Mouse (Mus musculus) liver, adult 2 months (tissue): ENCODE results near the gene Bhlhe41. TPM values are rescaled to one million over a fixed set of nuclear protein-coding genes. Genes with fewer than 3 reads are reported as not detected.

ENCODE experiments used
- DNase-seq: peaks from one replicate; pipeline ENCODE4 v3.0.0-alpha.2; 2011; ENCODE audit warnings: low read depth, low spot score; ENCODE audit errors: extremely low read depth
- H3K27ac ChIP-seq: fragments of 200-500 bp; replicated peaks from 2 replicates; pipeline ENCODE4 v1.5.1; 2012; ENCODE audit warnings: low read depth, mild to moderate bottlenecking, control low read depth, inconsistent platforms, low read length; ENCODE audit not compliant: insufficient read depth
- H3K27me3 ChIP-seq: fragments of 200-500 bp; 2 replicates; pipeline ENCODE4 v1.6.1; 2012; ENCODE audit warnings: mild to moderate bottlenecking, moderate library complexity, low read length, inconsistent platforms; ENCODE audit not compliant: control insufficient read depth, insufficient read depth
- H3K36me3 ChIP-seq: fragments of 200-500 bp; 2 replicates; pipeline ENCODE4 v1.6.1; 2012; ENCODE audit warnings: low read length, inconsistent platforms; ENCODE audit not compliant: control insufficient read depth, insufficient read depth
- H3K4me1 ChIP-seq: fragments of 200-500 bp; 2 replicates; pipeline ENCODE4 v1.6.1; 2011; ENCODE audit warnings: low read length; ENCODE audit not compliant: control insufficient read depth, insufficient read depth
- H3K4me3 ChIP-seq: fragments of 200-500 bp; 2 replicates; pipeline ENCODE4 v1.5.1; 2011; ENCODE audit warnings: low read depth, mild to moderate bottlenecking, control low read depth, low read length, moderate library complexity; ENCODE audit not compliant: insufficient read depth
- H3K79me2 ChIP-seq: fragments of 200-500 bp; 2 replicates; pipeline ENCODE4 v1.6.1; 2012; ENCODE audit warnings: inconsistent platforms, mild to moderate bottlenecking, low read length, moderate library complexity; ENCODE audit not compliant: control insufficient read depth, insufficient read depth
- H3K9ac ChIP-seq: fragments of 200-500 bp; 2 replicates; pipeline ENCODE4 v1.6.1; 2012; ENCODE audit warnings: low read depth, mild to moderate bottlenecking, control low read depth, inconsistent platforms, low read length
- CTCF ChIP-seq: fragments of 200-500 bp; IDR thresholded peaks from 2 replicates; pipeline ENCODE4 v1.5.1; 2011; ENCODE audit warnings: low read depth, low read length, control low read depth
- POLR2A ChIP-seq: fragments of 200-500 bp; IDR thresholded peaks from 2 replicates; pipeline ENCODE4 v1.6.1; 2011; ENCODE audit warnings: low read length, control low read depth; ENCODE audit not compliant: insufficient read depth; ENCODE audit errors: extremely low read depth
- WGBS: fragments of 180-500 bp; shearing (Covaris S2); methylation state at CpG from one replicate; pipeline ENCODE4 v1.1.7; 2018; 5-methylcytosine and 5-hydroxymethylcytosine counted together
- polyA plus RNA-seq: library from polyadenylated mRNA; depleted of rRNA; stranded (reverse); fragments of >200 nt; gene quantifications from 2 replicates; pipeline ENCODE4 v1.2.3, GENCODE M21; 2012
- total RNA-seq: library from RNA; depleted of rRNA; stranded (reverse); fragments of >200 nt; gene quantifications from 2 replicates; pipeline ENCODE4 v1.2.3, GENCODE M21; 2014

Bhlhe41 gene
- total and polyA plus RNA-seq, 2 experiments: 0.21 to 1.8 TPM

DNA sequence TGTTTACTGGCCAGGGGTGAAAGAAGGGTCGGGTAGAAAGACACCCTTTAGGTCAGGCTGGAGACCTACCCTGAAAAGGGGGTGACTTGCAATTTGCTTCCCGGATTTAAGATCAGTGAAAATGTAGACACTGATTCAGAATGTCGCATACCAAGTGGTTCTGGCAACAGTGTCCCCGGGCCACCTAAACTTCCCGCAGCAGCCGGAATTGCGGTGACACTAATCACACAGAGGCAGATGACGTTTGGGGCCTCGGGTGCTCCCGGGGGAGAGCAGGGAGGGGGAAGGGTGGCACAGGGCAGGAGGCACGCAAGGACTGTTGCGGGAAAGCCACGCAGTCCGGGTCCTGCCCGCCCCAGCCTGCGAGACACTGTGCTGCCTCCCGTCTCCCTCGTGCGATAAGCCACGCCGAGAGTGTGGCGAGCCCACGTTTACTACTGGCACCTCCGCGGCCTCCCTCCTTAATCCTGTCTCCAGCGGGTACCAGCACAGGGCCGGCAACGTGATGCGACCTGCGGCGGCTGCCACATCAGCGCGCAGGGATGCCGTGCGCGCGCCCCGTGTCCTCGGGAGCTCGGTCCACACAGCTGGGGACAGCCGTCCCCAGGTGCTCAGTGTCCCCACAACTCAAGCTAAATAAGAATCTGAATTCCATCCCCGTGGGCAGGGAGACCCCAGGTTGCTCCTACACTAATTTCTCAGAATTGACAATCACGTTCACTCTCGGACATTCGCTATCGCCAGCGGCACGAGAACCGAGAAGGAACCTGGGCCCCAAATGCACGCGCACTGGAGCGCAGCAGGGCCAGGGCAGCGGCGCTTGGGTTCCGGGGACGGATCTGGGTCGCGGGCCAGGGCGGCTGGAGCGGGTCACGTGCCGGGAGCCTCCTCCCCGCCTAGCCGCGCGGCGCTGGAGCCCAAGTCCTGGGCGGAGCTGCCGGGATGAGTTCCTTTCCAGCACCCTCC is 811 bp upstream of the Bhlhe41 start:
- WGBS: under 1% methylated on average over 69 of the region's 69 CpGs
- H3K4me3 ChIP-seq: peak overlapping the region; percentile 61
- peak overlapping the region; percentile 77 for H3K27ac ChIP-seq
- H3K36me3 ChIP-seq: no peaks in the 10 kb centered on the region
- DNase-seq: peak; percentile 73
- TF ChIP-seq CTCF (no peak), POLR2A (peak; percentile 77)
- no peaks in the 10 kb centered on the region for H3K79me2 ChIP-seq
- H3K9ac ChIP-seq: peak overlapping the region; percentile 75
- H3K27me3 ChIP-seq: no peaks in the 10 kb centered on the region
- peaks cover 3% of the 10 kb centered on the region for H3K4me1 ChIP-seq

DNA sequence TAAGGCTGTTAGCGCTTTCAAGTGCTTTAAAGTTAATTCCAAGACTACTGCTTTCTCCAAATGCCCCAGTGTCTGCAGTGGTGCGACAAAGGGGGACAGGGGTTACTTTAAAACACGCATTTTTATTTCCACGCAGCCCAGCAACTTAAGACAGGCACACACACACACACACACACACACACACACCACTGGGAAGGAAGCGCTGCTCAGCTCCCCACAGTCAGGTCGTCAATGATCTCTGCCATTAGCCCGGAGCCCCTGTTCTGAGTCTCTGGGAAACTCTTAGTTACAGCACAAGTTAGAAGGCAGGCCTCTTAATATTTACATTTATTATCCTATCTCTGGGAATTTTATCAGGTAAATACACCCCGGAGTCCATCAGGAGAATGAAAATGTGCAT is 1.2 kb downstream of the Bhlhe41 start:
- DNase-seq: no peak
- no peaks in the 10 kb centered on the region for H3K36me3 ChIP-seq
- peak overlapping the region; percentile 64; the same call in 1 of the 2 replicates for H3K4me3 ChIP-seq
- H3K4me1 ChIP-seq: peaks cover 3% of the 10 kb centered on the region
- no peaks in the 10 kb centered on the region for H3K27me3 ChIP-seq
- H3K9ac ChIP-seq: peak overlapping the region; percentile 86
- TF ChIP-seq CTCF (no peak), POLR2A (no peak)
- WGBS: 7% methylated on average over 8 of the region's 8 CpGs
- H3K79me2 ChIP-seq: no peaks in the 10 kb centered on the region
- no peak overlapping the region for H3K27ac ChIP-seq

DNA sequence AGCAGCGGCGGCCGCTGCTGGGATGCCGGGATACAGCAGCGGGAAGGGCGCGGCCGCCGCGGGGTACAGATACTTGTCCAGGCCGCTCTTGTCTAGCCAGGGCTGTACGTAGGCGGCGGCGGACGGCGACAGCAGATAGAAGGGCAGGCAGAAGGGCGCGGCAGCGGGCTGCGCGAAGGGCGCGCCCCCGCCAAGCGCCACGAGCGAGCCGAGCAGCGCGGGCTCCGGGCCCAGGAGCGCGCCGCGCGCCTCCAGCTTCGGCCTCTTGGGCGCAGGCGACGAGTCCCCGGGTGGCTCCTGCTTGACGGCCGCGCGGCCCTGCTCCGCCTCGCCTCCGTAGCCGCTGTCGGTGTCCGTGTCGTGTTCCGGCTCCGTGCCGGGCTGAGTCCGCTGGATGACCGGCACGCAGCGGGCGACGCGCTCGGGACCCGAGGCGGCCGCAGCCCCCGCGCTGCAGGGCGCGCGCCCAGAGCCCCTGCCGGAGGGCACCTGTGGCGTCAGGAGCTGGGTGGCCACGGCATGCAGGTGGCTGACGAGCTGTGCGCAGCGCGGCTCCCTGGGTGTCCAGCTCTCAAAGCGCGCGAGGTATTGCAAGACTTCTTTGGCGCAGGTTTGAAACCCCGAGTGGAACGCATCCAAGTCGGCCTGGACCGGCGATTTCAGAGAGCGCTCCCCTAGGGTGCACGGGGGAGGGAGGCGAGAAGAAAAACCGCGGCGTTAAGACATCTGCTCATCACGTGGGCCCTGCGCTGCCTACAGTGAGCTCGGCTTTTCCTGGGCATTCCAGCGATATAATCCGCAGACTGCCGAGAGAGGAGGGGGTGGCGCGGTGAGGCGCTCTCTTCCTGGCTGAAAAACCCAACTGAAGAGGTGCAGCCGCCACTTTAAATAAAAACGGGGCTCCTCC is 2.0 kb downstream of the Bhlhe41 start:
- peak; percentile 60 for DNase-seq
- peak overlapping the region; percentile 86 for H3K9ac ChIP-seq
- H3K4me3 ChIP-seq: peak overlapping the region; percentile 64
- TF ChIP-seq CTCF: no peak
- no peak for TF ChIP-seq POLR2A
- peaks cover 3% of the 10 kb centered on the region for H3K4me1 ChIP-seq
- H3K27ac ChIP-seq: no peak overlapping the region
- no peaks in the 10 kb centered on the region for H3K36me3 ChIP-seq
- no peaks in the 10 kb centered on the region for H3K27me3 ChIP-seq
- whole genome bisulfite sequencing: under 1% methylated on average over 105 of the region's 105 CpGs
- no peaks in the 10 kb centered on the region for H3K79me2 ChIP-seq

DNA sequence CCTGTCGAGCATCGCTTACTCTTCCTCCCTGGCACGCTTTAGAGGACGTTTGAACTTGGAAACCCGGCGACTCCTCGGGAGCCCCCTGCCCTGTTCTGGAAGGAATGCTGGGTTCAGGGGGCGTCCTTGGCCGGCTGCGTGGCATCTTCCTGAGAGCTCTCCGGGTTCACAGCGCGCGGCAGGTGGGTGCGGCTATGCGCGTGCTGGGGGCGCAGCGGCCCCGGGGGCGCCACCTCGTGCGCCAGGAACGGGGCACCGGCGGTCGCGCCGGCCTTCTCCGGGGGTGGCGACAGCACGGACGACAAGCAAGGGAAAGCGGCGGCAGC is 2.7 kb downstream of the Bhlhe41 start:
- Histone ChIP-seq H3K4me3 (peak overlapping the region; percentile 64), H3K9ac (peak overlapping the region; percentile 86), H3K27me3 (no peaks in the 10 kb centered on the region), H3K27ac (no peak overlapping the region), H3K36me3 (no peaks in the 10 kb centered on the region), H3K79me2 (no peaks in the 10 kb centered on the region), H3K4me1 (peaks cover 5% of the 10 kb centered on the region)
- DNase-seq: no peak
- no peak for TF ChIP-seq CTCF
- TF ChIP-seq POLR2A: no peak
- 6% methylated on average over 35 of the region's 35 CpGs for WGBS

DNA sequence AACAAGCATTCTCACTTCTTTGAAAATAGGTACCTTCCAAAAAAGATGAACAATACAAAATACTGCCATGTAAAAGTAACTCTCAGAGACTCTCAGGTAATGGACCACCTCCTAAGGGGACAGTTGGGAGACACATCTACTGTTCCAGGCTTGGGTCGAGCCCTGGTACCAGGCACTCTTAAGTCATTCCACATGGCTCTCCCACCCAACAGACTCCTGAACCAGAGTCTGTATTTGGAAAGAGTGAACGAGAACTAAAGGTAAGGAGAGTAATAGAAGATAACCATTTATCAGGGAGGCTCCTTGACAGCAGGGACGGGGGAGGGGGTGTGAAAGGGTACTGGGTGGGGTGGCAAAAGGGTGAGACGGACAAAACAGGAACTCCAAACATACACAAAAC is 3.0 kb downstream of the Bhlhe41 start:
- no peak overlapping the region for H3K9ac ChIP-seq
- no peaks in the 10 kb centered on the region for H3K36me3 ChIP-seq
- H3K27me3 ChIP-seq: no peaks in the 10 kb centered on the region
- 53% methylated on average over 4 of the region's 4 CpGs for WGBS
- no peak for TF ChIP-seq CTCF
- no peak for TF ChIP-seq POLR2A
- H3K4me3 ChIP-seq: no peak overlapping the region
- H3K79me2 ChIP-seq: no peaks in the 10 kb centered on the region
- no peak overlapping the region for H3K27ac ChIP-seq
- peaks cover 7% of the 10 kb centered on the region for H3K4me1 ChIP-seq
- no peak for DNase-seq
